Mouse (Mus musculus) cerebellum, postnatal 14 days (tissue): ENCODE data around the gene Mphosph10.
A peak's percentile ranks its signal among the peaks of the same experiment; 100 is the strongest.

Experiments
- DNase-seq, 2 experiments: peaks; one replicate each; pipeline ENCODE4 v3.0.0; 2021; ENCODE audit warnings: mixed read lengths in 2 of 2

Mphosph10 gene

GRCm38 (mm10) chr7:64392122-64392818 lies at the start of gene Mphosph10, which contains the start of gene Mcee:
Gene Mphosph10 (minus strand): TSS chr7:64392268.
Gene Mcee (plus strand): TSS chr7:64392607.
- peak; percentile 93 to 95 for DNase-seq

GRCm38 (mm10) chr7:64440519-64440918 lies 48.5 kb upstream of the Mphosph10 start:
- no peak for DNase-seq

GRCm38 (mm10) chr7:64439595-64440518 lies 47.8 kb upstream of the Mphosph10 start:
- DNase-seq, result no peak

- DNase-seq, result peak; percentile 73 to 77
Measured at GRCm38 (mm10) chr7:64424861-64425260, 32.8 kb upstream of the Mphosph10 start.

GRCm38 (mm10) chr7:64403989-64404388 lies 11.9 kb upstream of the Mphosph10 start:
- no peak for DNase-seq

GRCm38 (mm10) chr7:64402452-64402851 lies 10.4 kb upstream of the Mphosph10 start:
- no peak for DNase-seq

GRCm38 (mm10) chr7:64400725-64401124 lies 8.7 kb upstream of the Mphosph10 start:
- no peak for DNase-seq

GRCm38 (mm10) chr7:64392819-64393151 lies 717 bp upstream of the Mphosph10 start:
- DNase-seq, result no peak

GRCm38 (mm10) chr7:64391479-64391878 lies 589 bp downstream of the Mphosph10 start:
- DNase-seq, result peak in 1 of 2 experiments; percentile 18

GRCm38 (mm10) chr7:64373830-64374562 lies 18.1 kb downstream of the Mphosph10 start, which contains the start of gene Fan1:
Gene Fan1 (minus strand): TSS chr7:64374095.
- DNase-seq, result peak; percentile 88 to 90

GRCm38 (mm10) chr7:64373147-64373829 lies 18.8 kb downstream of the Mphosph10 start:
- peak in 1 of 2 experiments; percentile 22 for DNase-seq

- no peak for DNase-seq
Measured at GRCm38 (mm10) chr7:64371940-64372878, 19.9 kb downstream of the Mphosph10 start.

- DNase-seq, result no peak
Measured at GRCm38 (mm10) chr7:64369841-64370240, 22.2 kb downstream of the Mphosph10 start.

- no peak for DNase-seq
Measured at GRCm38 (mm10) chr7:64365863-64366262, 26.2 kb downstream of the Mphosph10 start.

- DNase-seq, result no peak
Measured at GRCm38 (mm10) chr7:64360586-64360945, 31.5 kb downstream of the Mphosph10 start.

- no peak for DNase-seq
Measured at GRCm38 (mm10) chr7:64359943-64360585, 32.0 kb downstream of the Mphosph10 start.

- DNase-seq, result no peak
Measured at GRCm38 (mm10) chr7:64358666-64359065, 33.4 kb downstream of the Mphosph10 start.

GRCm38 (mm10) chr7:64357405-64357804 lies 34.7 kb downstream of the Mphosph10 start:
- peak; percentile 58 to 65 for DNase-seq

- no peak for DNase-seq
Measured at GRCm38 (mm10) chr7:64356661-64357060, 35.4 kb downstream of the Mphosph10 start.

- DNase-seq, result no peak
Measured at GRCm38 (mm10) chr7:64354206-64354605, 37.9 kb downstream of the Mphosph10 start.

GRCm38 (mm10) chr7:64351087-64351486 lies 41.0 kb downstream of the Mphosph10 start:
- DNase-seq, result peak; percentile 78 to 82
